Mouse (Mus musculus): ENCODE results near the gene Sgpp2.

Sgpp2 gene

DNA sequence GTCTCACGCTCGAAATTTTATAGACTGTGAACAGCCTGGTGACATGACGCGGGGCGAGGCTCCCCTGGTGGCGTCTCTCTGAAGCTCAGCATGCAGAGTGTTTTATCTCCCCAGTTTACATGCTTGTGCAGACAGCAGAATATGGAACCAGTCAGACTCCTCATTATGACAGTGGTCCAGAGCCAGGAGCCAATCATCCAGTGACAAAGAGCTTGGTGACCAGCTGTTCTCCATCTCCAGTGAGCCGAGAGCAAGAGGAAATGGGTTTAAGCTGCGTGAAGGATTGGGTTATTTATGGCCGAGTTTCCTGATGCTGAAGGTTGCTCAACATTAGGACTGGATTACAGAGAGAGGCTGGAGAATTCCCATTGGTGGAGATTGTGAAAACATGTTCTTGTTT is 28.1 kb downstream of the Sgpp2 start:
- peak; percentile 77 for DNase-seq (ENCODE audit: low read depth, low spot score)

DNA sequence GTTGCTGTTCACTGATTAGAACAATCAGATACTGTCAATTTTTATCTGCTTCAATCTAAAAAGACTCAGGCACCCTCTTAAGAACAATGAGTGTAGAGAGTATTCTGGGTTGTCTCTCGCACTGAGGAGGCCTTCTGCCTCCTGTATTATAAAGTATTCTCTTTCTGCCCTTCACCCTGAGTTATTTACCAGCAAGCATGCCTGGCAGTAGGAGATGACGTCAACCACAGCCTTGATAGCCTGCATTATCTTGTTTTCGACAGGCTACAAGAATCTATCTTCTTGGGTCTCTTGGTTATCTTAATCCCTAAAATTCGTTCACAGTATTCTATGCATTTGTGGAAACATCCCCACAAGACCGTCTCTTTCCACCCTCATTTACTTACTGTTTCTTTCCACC is 29.8 kb downstream of the Sgpp2 start:
- no peak for DNase-seq (ENCODE audit: low read depth, low spot score)

DNA sequence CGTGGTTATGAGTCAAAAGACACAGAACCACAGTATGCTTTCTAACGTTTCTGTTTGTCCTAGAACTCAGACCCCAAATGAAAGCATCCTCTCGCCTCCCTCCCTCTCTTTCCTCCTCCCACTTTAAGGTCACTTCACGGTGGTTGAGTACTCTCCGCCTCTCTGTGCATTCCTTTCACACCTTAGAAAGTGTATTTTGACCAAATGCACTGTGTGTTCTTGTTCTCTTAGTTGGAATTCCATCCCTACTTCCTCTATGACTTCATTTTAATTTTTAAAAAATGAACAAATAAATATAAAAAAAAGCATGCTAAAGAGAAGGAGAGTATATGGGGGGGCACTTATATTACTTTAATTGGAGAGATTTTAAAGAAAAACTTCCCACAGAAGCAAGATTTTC is 30.4 kb downstream of the Sgpp2 start:
- DNase-seq (ENCODE audit: low read depth, low spot score): no peak

DNA sequence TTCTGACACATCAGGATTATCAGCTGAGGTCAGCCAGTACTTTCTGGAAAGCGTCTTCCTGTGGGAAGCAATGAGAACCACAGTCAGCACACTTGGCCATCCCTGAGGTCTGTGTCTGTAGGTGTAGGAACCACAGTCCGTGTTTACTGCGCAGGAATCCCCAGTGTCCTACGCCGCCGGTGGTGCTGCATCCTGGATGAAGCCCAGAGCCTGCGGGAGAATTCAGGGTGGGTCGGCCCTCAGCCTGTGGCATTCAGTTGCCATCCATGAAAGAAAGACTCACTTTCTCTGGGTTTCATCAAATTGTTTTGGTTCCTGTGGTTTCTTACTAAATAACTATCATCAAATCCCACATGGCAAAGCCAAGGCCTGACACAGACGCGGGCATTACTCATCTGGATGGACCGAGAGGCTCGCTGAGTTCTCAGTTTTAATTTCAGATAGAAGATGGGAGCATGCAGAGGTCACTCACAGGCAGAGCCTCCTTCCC is 37.2 kb downstream of the Sgpp2 start:
- DNase-seq (ENCODE audit: low read depth, low spot score): no peak

DNA sequence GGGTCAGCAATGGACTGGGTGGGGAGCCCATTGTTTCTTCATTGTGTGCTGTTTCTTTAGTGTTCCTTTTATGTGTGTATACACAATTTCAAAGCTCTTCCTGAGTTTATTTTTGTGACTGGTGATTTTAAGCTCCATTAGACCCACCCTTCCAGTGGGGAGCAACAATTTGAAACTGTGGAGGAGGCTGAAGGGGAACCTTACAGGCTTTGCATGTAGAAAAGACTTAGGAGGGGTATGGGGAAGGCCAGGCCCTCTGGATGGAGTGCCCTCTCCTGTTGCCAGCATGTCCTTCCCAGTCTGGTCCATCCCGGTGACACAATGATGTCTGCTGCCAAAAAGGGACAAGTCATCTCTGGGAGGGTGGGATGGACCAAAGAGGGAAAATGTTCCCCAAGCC is 39.1 kb downstream of the Sgpp2 start:
- DNase-seq (ENCODE audit: low read depth, low spot score): no peak

DNA sequence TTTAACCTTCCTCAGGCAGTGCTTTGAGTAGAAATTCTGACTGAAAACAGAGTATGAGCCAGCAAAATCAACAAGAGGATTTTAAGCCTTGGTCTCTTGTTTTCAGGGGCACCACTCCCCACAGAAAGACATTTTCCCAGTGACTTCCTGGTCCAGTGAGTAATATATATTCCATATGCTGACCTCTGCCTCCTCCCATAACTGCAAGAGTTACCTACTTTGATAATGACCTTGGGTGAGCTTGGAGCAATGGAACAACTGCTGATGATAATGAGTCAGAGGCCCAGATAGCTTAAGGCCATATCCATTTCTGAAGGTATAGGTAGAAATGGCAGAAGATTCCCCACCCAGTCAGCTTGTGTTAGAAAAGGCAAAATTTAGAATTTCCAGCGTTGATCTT is 43.1 kb downstream of the Sgpp2 start:
- no peak for DNase-seq (ENCODE audit: low read depth, low spot score)

DNA sequence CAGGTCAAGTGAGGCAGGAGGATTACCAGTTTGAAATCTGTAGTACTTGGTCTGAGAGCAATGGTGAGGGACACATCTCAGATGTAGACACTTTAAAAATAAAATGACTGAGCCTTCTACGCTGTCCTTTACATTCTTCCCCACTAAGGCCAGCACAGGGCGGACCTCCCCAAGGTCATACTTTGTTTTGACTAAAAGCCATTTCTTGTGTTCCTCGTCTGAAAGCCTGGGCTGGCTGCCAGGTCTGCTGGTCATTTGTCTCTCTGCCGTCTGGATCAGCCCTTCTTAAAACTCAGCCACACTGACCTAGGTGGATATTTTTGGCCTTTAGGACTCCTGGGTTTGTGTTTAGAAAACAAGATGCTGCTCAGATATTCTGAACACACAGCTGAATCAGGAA is 45.0 kb downstream of the Sgpp2 start:
- no peak for DNase-seq (ENCODE audit: low read depth, low spot score)

DNA sequence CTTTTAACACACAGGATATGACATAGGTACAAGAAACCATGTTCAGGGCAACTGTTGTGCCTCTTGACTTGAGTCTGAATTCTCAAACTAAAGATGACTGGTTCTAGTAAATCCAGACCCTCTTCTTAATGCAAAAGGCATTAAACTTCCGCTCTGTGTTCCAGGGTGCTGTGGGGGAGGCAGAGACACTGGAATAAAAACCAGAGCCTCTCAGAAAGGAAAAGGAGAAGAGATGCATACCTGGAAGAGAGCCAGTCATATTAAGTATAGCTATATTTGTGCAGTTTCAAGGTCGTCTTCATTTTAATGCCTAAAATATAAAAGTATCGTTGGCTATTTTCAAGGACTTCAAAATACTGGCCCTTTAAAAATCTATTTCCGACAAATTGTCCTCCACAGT is 47.3 kb downstream of the Sgpp2 start:
- no peak for DNase-seq (ENCODE audit: low read depth, low spot score)

DNA sequence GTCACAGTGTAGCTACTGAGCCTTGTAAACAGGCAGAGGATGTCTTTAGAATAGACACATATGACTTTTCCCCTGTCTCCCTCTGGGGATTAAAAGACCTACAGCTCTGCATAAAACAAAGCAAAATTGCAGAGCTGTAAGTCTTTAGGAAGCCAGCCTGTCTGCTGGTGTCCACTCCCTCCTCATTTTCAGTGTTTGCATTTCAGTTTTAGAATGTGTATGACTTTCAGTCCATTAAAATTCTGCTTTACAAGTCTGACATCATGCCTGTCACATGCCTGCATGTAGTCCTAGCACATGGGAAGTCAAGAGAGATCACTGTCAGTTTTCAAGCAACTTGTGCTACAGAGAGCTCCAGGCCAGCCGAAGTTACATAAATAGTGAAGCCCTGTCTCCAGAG is 47.7 kb downstream of the Sgpp2 start:
- no peak for DNase-seq (ENCODE audit: low read depth, low spot score)

DNA sequence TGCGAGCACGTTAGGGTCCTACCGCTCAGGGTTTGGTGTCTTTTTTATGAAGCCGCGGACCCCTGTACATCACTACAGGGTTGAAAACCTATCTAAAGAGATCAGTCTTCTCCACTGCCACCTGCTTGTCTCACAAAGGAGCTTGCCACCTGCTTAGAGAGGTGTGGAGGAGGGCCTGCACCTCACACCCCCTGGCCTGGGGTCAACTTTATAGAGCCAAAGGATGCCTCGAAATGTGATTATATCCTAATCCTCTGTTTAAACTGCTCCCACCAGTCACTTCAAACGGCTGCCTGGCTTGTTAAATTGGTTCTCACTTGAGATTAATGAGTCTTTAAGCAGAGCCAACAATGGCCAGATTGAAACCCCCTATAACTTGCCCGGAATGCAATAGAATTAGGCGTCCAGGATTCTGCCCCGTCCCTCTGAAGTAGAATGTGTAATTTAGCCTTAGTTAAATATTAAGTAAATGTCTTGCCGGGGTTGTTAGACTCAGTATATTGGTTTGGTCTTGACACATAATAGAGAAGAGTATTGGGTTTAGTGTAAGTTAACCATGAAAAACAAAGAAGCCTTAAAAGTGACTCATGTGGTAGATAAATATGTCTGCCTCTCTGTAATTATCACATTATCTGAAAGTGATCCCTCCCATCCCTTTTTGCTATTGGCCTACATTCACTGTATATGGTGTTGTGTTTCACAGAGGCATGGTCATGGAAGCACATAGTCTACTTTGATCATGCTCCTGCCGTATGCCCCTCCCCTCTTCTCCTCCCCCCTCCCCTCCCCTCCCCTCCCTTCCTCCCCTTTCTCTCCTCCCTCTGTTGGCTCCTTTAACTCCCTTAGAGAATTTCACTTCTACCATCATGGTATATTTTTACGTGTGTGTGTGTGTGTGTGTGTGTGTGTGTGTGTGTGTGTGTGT is 54.1 kb downstream of the Sgpp2 start:
- DNase-seq (ENCODE audit: low read depth, low spot score): peak; percentile 29

DNA sequence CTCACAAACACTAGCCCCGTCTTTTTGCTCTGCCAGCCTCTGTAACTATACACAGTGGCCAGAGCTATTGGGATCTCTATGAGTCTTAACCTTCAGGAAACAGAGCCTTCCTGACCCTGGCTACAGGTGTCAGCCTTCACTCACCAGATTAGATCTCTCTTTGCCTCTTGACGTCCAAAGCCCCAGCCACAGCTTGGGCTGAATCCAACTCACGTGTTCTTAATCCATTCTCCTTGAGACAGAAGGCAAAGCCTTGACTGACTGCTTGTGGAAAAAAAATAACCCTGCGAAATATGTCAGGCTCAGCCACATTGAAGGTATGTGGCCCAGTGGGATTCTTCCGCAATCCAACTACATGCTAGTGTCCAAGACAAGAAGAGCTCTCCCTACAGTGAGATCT is 57.7 kb downstream of the Sgpp2 start:
- DNase-seq (ENCODE audit: low read depth, low spot score): no peak

DNA sequence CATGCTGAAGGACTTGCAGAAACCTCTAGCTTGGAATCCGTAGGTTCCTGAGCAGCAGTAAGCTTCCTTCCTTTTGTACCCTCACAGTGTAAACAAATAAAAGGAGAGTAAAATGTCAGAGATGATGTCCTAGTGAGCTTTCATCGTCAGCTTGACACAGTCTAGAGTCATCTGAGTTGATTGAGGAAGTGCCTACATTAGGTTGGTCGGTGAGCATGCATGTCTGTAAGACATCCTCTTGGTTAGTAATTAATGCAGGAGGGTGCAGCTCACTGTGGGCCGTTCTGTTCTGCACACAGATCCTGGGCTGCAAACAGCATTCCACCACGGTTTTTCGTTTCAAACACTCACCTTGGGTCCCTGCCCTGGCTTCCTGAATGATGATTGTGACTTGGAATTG is 60.0 kb downstream of the Sgpp2 start:
- no peak for DNase-seq (ENCODE audit: low read depth, low spot score)

DNA sequence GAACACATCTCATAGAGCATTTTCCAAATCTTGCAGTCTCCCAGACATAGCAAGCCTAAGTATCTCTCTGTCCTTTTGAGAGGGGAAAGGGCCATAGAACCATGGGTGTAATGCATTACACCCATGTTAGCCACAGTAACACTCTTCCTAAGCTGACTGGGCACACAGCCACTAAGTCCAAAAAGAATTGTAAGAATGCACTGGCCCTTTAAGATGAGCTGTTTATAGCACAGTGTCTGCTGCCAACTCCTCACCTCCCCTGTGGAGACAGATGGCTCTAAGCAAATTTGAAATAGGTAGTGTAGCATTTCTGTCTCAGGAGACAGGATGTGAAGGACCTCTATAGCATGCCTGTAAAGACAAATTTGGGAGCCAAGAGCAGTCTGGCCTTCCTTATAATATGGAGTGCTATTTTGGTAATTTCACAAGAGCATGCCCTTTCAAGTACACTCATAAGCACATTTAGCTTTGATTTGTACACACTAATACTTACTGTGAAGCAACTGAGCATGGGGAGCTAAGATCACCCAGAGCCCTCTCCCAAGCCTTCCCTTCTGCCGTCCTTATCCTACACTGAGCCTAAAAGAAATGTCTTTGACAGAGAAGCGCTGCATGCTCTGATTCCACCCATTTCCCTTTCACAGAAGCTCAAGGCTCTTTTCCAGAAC is 61.6 kb downstream of the Sgpp2 start:
- DNase-seq (ENCODE audit: low read depth, low spot score): no peak

DNA sequence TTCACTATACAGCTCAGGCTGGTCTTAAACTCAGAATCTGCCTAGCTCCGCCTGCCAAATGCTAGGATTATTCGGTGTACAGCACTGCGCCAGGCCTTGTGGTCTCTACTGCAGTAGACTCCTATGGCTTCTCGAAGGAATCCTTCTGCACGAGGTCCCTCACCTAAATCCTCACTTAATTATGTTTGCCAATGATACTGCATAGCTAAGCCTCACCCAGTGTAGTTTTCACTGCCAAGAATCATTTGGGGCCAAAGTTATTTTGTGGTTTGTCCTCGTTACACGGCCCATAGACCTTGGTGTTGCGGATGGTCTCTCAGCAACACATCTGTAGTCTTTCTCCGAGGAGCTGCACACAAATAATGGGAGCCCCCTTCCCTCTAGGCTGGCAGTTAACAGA is 62.2 kb downstream of the Sgpp2 start:
- DNase-seq (ENCODE audit: low read depth, low spot score): no peak

DNA sequence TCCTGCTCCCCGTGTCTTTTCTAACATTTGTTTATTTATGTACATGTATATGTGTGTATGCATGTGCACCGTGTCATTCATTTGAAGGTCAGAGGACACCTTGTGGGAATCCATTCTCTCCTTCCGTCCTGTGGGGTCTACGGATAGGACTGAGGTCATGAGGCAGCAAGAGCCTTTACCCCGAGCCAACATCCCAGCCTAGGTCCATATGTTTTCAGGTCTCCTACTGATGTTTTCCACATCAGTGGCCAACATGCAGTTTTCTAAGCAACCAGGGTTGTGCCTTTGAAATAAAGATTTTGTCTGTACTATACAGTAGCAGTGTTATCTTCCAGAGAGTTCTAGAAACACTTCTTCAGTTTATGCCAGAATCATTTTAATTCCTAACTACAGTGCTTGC is 63.7 kb downstream of the Sgpp2 start:
- no peak for DNase-seq (ENCODE audit: low read depth, low spot score)

DNA sequence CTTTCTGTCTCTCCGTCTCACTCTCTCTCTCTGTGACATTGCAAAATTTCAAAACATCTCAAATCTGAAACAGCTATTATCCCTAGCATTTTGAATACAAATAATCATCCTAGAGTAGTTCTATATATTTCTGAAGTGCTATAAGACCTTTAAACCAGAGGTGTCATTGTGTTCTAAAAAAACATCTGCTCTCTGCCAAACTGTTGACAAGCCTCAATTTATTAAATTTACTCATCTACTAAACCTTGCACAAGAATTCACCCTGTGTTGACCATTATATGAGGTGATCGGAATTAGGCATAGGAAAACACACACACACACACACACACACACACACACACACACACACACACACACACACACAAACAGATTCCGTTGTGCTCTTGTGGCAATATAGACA is 64.9 kb downstream of the Sgpp2 start:
- DNase-seq (ENCODE audit: low read depth, low spot score): no peak

DNA sequence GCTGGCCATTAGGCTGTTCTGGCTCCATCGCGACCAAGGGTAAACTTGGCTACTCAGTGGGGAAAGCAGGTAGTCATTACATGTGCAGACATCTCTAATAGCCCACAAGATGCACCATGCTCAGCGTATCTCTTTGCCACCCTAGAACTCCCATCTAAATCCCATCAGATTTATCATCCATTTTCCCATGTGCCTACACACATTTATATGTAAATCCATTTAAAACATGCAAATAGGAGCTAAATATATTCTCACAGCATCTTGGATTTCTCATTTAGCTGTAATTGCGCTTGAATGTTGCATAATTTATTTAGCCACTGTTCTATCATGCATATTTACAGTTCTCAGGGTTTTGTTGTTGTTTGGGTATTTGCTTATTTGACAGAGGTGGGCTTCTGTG is 70.8 kb downstream of the Sgpp2 start:
- DNase-seq (ENCODE audit: low read depth, low spot score): no peak

DNA sequence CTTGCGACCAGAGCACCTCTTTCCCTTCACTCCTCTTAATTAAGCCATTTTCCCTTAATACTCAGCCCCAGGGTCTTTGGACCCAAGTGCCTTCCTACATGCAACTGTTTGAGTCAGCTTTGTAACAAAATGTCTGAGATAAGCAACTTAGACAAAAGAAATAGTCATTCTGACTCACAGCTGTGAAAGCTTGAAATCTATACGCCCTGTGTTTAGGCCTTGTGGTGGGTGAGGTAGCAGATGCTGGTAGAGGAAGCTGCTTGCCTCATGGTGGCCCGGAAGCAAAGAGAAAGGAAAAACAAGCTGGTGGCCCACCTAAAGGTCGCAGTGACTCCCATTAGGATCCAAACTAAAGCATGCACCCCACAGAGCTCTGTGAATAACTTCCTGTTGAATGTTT is 77.7 kb downstream of the Sgpp2 start:
- no peak for DNase-seq (ENCODE audit: low read depth, low spot score)

DNA sequence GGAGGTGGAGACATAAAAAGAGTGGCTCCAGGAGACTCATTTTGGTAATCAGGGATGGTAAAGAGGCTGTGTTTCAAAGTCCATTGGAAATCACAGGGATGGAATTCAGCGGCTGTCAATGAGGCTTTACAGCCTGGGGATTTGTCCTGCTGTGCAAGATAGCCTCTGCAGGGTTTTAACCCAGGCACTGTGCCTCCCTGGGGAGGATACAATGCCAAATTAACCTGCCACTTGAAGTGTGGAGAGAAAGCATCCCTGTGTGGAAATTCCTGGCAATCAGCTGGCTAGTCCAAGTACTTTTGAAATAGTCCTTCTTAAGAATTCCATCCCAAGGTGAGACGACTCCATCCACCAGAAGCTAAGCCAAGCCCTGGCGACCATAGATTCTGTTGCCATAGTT is 78.7 kb downstream of the Sgpp2 start:
- DNase-seq (ENCODE audit: low read depth, low spot score): no peak

DNA sequence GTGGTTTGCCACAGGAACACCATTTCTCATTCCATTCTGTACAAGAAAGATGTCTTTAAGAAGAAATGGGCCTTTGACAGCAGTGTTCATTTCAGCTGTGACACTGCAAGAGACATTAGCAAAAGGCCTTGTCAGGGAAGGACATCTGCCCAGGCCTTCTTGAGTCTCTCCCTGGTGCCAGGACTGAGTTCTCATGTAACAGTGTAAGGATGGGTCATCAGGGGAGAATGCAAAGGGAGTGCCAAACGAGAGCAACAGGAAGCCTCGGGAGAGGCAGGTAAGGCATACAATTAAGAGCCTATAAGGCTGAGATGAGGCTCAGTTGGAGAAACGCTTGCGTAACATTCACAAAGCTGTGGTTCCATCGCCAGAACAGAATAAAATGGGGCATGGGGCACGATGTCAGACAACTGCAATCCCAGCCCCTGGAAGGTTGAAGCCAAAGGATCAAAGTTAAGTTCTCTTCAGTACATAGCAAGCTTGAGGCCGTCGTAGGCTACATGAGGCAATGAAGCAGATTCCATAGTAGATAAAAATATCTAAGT is 85.1 kb downstream of the Sgpp2 start:
- no peak for DNase-seq (ENCODE audit: low read depth, low spot score)

DNA sequence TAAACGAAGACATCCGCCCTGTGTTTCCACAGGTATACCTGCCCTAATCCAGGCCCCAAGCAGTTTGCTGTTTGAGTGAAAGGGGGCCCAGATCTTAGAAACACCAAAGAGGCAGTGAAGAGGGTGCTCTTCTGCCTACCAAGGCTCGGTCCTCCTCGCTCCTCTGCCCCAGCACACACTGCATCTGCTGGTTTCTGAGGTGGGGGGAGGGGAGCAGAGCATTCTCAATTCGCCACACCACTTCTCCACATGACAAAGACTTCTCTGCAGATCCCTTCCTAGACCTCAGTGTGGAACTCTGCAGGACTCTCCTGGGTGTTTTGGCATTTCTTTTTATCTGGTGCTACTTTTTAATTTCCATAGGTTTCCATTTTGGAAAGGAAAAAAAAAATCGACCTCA is 85.6 kb downstream of the Sgpp2 start:
- no peak for DNase-seq (ENCODE audit: low read depth, low spot score)

DNA sequence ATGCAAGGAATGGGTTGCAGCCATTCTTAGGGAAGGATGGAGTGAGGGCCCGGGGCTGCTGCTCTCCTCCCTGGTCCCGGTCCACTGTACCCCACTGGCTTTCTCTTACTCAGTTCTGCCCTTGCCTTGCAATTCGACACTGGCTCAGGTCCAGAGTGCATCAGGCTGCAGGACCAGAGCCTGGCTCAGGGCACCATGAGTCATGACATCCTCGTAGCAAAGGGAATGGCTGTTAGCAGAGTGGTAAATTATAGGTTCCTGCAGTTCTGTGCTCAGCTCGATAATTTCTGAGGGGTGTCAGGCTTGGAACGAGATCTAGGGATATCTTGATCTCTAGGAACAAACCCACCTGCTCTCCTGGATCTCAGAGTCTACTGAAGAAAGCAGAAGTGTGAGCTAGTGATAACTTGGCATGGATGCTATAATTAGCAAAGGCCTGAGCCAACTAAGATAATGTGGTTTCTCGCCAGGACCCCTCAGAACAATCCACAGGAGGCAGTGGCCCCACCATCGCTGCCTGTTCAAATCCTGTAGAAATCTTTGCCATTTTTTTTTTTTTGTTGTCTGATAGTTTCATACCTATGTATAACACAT is 86.3 kb downstream of the Sgpp2 start:
- no peak for DNase-seq (ENCODE audit: low read depth, low spot score)
